Mouse (Mus musculus) stomach, postnatal 0 days (tissue): ENCODE data around the gene Zbtb7b. TPM values are rescaled to one million over a fixed set of nuclear protein-coding genes. Genes with fewer than 3 reads are reported as not detected.
A peak's percentile ranks its signal among the peaks of the same experiment; 100 is the strongest.

Source experiments
- ATAC-seq: fragments of 200-750 bp; cut with Nextera tagmentation; 2 replicates; pipeline ENCODE4 v1.8.0; 2017; ENCODE audit not compliant: low FRiP score, low TSS enrichment
- DNase-seq: peaks from one replicate; pipeline ENCODE4 v3.0.0-alpha.2; 2016; ENCODE audit warnings: low spot score
- H3K27ac ChIP-seq: fragments of 300-500 bp; sonication (generic); replicated peaks from 2 replicates; pipeline ENCODE4 v1.5.1; 2014; ENCODE audit warnings: mild to moderate bottlenecking, control low read depth
- H3K27me3 ChIP-seq: fragments of 300-500 bp; sonication (generic); 2 replicates; pipeline ENCODE4 v1.6.1; 2014; ENCODE audit warnings: low read length; ENCODE audit not compliant: control insufficient read depth, insufficient read depth
- H3K36me3 ChIP-seq: fragments of 300-500 bp; sonication (generic); 2 replicates; pipeline ENCODE4 v1.6.1; 2014; ENCODE audit warnings: low read length, mixed read lengths; ENCODE audit not compliant: control insufficient read depth, insufficient read depth
- H3K4me1 ChIP-seq: fragments of 300-500 bp; sonication (generic); replicated peaks from 2 replicates; pipeline ENCODE4 v1.6.1; 2014; ENCODE audit warnings: antibody characterized with exemption; ENCODE audit not compliant: control insufficient read depth, insufficient read depth
- H3K4me2 ChIP-seq: fragments of 300-500 bp; sonication (generic); replicated peaks from 2 replicates; pipeline ENCODE4 v1.6.1; 2014; ENCODE audit warnings: low read depth, mild to moderate bottlenecking, control low read depth, moderate library complexity
- H3K4me3 ChIP-seq: fragments of 300-500 bp; sonication (generic); 2 replicates; pipeline ENCODE4 v1.5.1; 2014; ENCODE audit warnings: low read depth, low read length, control low read depth
- H3K9ac ChIP-seq: fragments of 300-500 bp; sonication (generic); 2 replicates; pipeline ENCODE4 v1.6.1; 2014; ENCODE audit warnings: mild to moderate bottlenecking, low read length, control low read depth, mixed read lengths
- H3K9me3 ChIP-seq: fragments of 300-500 bp; sonication (generic); 2 replicates; pipeline ENCODE4 v1.6.1; 2016; ENCODE audit warnings: low read length; ENCODE audit not compliant: control insufficient read depth
- CTCF ChIP-seq: IDR thresholded peaks from 2 replicates; pipeline ENCODE4 v1.5.1; 2016; ENCODE audit warnings: antibody characterized with exemption, low read depth, mild to moderate bottlenecking, moderate library complexity
- EP300 ChIP-seq: optimal IDR thresholded peaks from 2 replicates; pipeline ENCODE3; 2016; ENCODE audit warnings: antibody characterized with exemption
- WGBS: fragments of 180-500 bp; shearing (Covaris S2); extraction: QIAGEN DNeasy Blood & Tissue Kit; methylation state at CpG from one replicate; pipeline ENCODE4 v1.1.7; 2014; 5-methylcytosine and 5-hydroxymethylcytosine counted together
- polyA plus RNA-seq: library from polyadenylated mRNA; unstranded; fragments of >200 nt; fragmentation: Nextera tagmentation; extraction: Ambion mirVana; gene quantifications from 2 replicates; pipeline ENCODE4 v1.2.1, GENCODE M21; 2015

The Zbtb7b gene
- polyA plus RNA-seq, 1 experiment from 2014 or later = 7.9 TPM

DNA sequence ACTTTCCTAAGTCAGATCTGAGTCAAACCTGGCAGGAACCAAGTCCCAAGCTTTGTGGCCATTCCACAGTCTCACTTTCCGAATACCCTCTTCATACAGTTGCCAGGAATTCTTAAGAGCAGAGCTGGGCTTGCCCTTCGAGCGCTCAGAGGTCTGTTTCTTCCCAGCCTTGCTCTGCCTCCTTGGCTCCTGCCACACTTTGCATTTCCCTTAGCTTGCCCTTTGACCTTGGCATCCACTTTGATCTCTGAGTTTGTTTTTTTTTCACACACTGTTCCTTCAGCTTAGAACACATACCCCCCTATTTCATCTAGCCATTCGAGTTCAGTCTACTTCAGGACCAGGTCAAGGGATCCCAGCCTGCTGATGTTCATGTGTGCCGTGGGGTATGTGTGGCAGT, 43.3 kb downstream of the Zbtb7b start:
- no peaks in the 10 kb centered on the region for H3K9me3 ChIP-seq
- no peak for TF ChIP-seq CTCF
- TF ChIP-seq EP300 = no peak
- DNase-seq = no peak
- no peak overlapping the region for H3K9ac ChIP-seq
- H3K36me3 ChIP-seq = no peaks in the 10 kb centered on the region; the same call in none of the 2 replicates
- no peak overlapping the region for H3K4me3 ChIP-seq
- no peak overlapping the region for H3K4me2 ChIP-seq
- no peak for ATAC-seq
- H3K27me3 ChIP-seq = no peaks in the 10 kb centered on the region
- H3K27ac ChIP-seq = no peak overlapping the region
- H3K4me1 ChIP-seq = peaks cover 3% of the 10 kb centered on the region; the same call in 1 of the 2 replicates
- WGBS = 72% methylated on average over 5 of the region's 5 CpGs

DNA sequence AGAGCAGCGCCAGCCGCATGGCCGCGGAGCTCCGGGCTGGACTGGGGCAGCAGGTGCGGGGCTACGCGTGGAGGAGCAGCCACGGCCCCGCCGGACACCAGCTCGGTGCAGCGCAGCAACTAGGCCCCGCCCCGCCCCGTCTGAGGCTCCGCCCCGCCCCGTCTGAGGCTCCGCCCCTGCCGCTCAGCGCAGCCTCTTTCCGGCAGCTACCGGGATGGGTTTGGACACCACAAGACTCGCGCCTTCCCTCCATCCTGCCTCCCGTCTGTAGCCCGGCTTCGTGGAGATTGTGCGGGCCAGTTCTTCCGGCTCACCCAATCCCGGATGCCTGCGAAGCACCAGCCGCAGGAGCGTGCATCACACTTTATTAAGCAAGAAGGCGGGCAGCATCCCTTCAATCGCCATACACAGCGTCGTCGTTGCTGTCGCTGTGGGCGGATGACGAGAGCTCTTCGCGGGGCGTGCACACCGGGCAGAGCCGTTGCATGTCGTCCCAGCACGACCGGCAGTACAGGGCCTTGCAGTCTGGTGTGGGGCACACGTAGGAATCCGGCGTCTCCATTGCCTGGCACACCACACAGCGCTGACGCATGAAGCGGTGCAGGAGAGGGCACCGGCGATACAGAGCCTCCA, 44.6 kb downstream of the Zbtb7b start, which contains the start of gene Adam15:
TSS of gene Adam15 (minus strand) at position 128 of the 633 bp plus-strand sequence.
- no peaks in the 10 kb centered on the region for H3K9me3 ChIP-seq
- ATAC-seq = peak; percentile 90
- peak; percentile 92 for DNase-seq
- peak within 1 kb of the TSS; percentile 70 for H3K9ac ChIP-seq
- WGBS = 1% methylated on average over 57 of the region's 59 CpGs
- H3K27me3 ChIP-seq = no peaks in the 10 kb centered on the region
- H3K27ac ChIP-seq = peak within 1 kb of the TSS; percentile 78
- peak within 1 kb of the TSS; percentile 74 for H3K4me3 ChIP-seq
- H3K4me1 ChIP-seq = peaks cover 3% of the 10 kb centered on the region; the same call in 1 of the 2 replicates
- H3K4me2 ChIP-seq = peak within 1 kb of the TSS; percentile 98
- TF ChIP-seq EP300 (no peak), CTCF (peak; percentile 4)
- H3K36me3 ChIP-seq = no peaks in the 10 kb centered on the region; the same call in none of the 2 replicates

DNA sequence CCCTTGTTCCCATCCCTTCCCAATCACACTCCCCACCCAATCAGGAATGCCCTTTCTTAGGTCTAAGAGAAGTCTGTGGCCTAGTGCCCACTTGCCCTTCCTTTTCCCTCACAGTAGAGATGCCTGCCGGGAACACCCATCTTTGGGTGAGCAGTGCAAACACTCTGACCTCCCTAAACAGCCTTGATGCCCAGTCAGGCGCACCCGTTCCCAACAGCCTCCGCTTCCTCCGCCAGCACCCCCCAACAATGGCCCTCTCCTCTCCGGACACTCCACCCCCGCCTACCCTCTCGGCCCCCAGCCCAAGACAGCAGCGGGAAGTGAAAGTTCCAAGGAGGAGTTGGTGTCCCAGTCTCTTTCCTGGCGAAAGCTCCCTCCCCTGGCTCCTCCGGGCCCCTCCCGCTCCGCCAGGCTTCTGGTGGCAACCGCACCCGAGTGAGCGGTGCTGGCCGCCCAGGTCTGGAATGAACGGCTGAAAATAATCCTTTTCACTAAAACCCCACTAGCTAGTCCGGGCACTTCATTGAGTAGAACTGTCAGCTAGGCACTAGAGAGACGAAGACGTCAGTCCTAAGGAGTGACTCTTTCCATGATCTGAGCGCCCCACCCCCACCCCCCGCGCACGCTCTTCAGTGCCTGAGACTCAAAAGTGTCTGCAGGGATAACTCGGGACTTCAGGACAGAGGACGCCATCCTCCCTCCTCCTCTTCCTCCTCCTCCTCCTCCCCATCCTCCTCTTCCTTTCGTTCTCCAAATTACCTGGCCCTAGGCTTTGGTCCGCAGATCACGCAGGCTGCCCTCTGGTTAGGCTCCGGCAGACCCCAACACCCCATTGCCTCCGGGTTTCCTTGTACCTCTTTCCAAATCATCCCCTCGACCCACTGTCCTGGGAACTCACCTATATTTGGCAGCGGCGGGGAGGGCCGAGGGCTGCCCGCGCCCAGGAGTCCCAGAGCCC, 45.4 kb downstream of the Zbtb7b start:
- 1% methylated on average over 38 of the region's 38 CpGs for WGBS
- ATAC-seq (peak; percentile 52), DNase-seq (peak; percentile 51)
- Histone ChIP-seq H3K27ac (peak overlapping the region; percentile 78), H3K4me1 (peaks cover 3% of the 10 kb centered on the region; the same call in 1 of the 2 replicates), H3K36me3 (no peaks in the 10 kb centered on the region; the same call in none of the 2 replicates), H3K9me3 (no peaks in the 10 kb centered on the region), H3K4me3 (peak overlapping the region; percentile 74), H3K4me2 (peak overlapping the region; percentile 98), H3K27me3 (no peaks in the 10 kb centered on the region), H3K9ac (peak overlapping the region; percentile 70)
- TF ChIP-seq EP300 = no peak
- no peak for TF ChIP-seq CTCF

DNA sequence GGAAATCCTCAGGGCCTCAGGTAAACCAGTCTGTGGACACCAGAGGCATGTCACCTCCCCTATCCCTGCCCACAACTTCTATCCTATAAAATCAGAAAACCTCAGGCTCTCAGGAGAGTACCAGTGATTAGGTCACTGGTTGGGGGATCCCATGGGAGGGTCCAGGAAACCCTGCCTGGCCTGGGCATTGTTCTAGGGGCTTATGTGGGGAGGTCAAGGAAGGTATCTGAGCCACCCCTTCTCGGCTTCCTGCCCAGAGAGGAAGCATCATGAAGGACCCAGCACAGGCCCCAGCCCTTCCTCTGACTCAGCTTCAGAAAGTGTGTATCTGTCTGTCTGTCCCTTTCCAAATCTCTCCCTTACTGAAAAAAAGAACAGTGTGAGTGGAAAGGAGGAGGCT, 46.7 kb downstream of the Zbtb7b start:
- Histone ChIP-seq H3K4me1 (peaks cover 3% of the 10 kb centered on the region; the same call in 1 of the 2 replicates), H3K9me3 (no peaks in the 10 kb centered on the region), H3K9ac (no peak overlapping the region), H3K27me3 (no peaks in the 10 kb centered on the region), H3K4me3 (no peak overlapping the region), H3K27ac (no peak overlapping the region; the same call in 1 of the 2 replicates), H3K4me2 (no peak overlapping the region), H3K36me3 (peaks cover 7% of the 10 kb centered on the region)
- WGBS = 85% methylated on average over 1 of the region's 1 CpGs
- TF ChIP-seq EP300 (no peak), CTCF (no peak)
- DNase-seq (no peak), ATAC-seq (no peak)

DNA sequence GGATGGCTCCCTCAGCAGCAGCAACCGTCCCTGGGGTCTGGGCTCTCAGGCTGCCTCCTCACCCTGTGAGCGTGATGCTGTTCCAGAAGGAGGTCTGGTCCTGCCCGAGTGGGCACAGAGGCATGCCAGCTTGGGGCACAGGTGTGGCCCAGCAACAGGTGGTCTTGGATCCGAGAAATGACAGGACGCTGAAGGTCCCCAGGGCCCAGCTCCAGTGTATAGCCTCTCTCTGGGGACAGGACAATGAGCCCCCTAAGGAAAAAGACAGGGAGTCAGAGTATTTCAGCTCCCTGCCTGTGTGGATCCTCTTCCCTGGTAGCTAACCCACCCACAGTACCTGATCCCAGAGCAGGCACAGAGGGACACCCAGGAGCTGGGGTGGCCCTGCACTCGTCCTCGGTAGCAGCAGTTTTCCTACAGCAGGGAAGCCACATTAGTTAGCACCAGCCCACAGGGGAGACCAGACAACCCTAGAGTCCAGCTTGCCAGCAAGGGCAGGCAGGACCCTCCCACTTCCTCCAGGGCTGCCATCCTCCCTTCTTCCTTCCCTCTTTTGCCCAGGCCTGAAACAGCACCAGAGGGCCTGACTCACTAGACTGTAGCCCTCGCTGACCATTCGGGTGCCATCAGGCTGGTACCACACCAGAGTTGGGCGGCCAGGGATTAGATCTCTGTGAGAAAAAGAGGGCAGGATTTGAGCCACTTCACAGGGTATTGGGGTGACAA, 47.6 kb downstream of the Zbtb7b start:
- Histone ChIP-seq H3K36me3 (peaks cover 7% of the 10 kb centered on the region), H3K9ac (no peak overlapping the region), H3K27me3 (no peaks in the 10 kb centered on the region), H3K27ac (no peak overlapping the region), H3K4me2 (no peak overlapping the region), H3K4me3 (no peak overlapping the region), H3K4me1 (peaks cover 3% of the 10 kb centered on the region; the same call in 1 of the 2 replicates), H3K9me3 (no peaks in the 10 kb centered on the region)
- DNase-seq (no peak), ATAC-seq (no peak)
- TF ChIP-seq CTCF (no peak), EP300 (no peak)
- 88% methylated on average over 10 of the region's 10 CpGs for WGBS
